In genomic region chr19:40490765-40491164, GRCm38 (mm10) we compare ENCODE assay signal across 12 mouse cellular contexts. TPM values are rescaled to one million over a fixed set of nuclear protein-coding genes. Genes with fewer than 3 reads are reported as not detected.
DNase-seq lines count a peak whose midpoint lies in the region; ATAC-seq lines count a peak whose summit lies in the region.
"Had no signal": no experiment of that assay in that cellular context is flagged by ENCODE, and none has a peak within 500 bp of the region (broad histone marks: within the 10 kb centered on the region; RNA-seq: fewer than 3 reads in every experiment).

No protein-coding gene starts in this region.

- no peaks in the 10 kb centered on the region for H3K9me3 ChIP-seq in hindbrain, embryonic 10.5 days
- H3K9me3 ChIP-seq in hindbrain, embryonic 11.5 days (ENCODE audit: control insufficient read depth, low read length): no peaks in the 10 kb centered on the region
- no peaks in the 10 kb centered on the region for H3K9me3 ChIP-seq in neural tube, embryonic 13.5 days

- no peak overlapping the region for H3K9ac ChIP-seq in hindbrain, embryonic 11.5 days (ENCODE audit: low read depth, low read length)
- no peak overlapping the region for H3K9ac ChIP-seq in neural tube, embryonic 13.5 days

- H3K36me3 ChIP-seq in hindbrain, embryonic 10.5 days: no peaks in the 10 kb centered on the region
- H3K36me3 ChIP-seq in hindbrain, embryonic 11.5 days (ENCODE audit: control insufficient read depth, insufficient read depth, low read length): no peaks in the 10 kb centered on the region
- no peaks in the 10 kb centered on the region for H3K36me3 ChIP-seq in neural tube, embryonic 13.5 days

- H3K4me2 ChIP-seq in hindbrain, embryonic 11.5 days (replicated peaks; ENCODE audit: low read depth, low read length): no peak overlapping the region
- H3K4me2 ChIP-seq in neural tube, embryonic 13.5 days: no peak overlapping the region

- DNase-seq in hindbrain, embryonic 10.5 days (ENCODE audit: low spot score): no peak
- no peak for DNase-seq in hindbrain, embryonic 11.5 days (ENCODE audit: low spot score)
- DNase-seq in neural tube, embryonic 10.5 days (ENCODE audit: extremely low spot score, low spot score): no peak
- DNase-seq in kidney, postnatal 14 days: peak; percentile 37
- DNase-seq in embryo, embryonic 9.5 days (ENCODE audit: extremely low spot score): no peak
- DNase-seq: cerebellum, adult 8-10 months; gastrocnemius, postnatal 36 days; layer of hippocampus, adult 9-11 months; right cerebral cortex, adult 18-20 months; thymus, adult 18-20 months had no signal

- H3K4me1 ChIP-seq in hindbrain, embryonic 10.5 days (replicated peaks): peaks cover 49% of the 10 kb centered on the region
- no peaks in the 10 kb centered on the region for H3K4me1 ChIP-seq in hindbrain, embryonic 11.5 days (replicated peaks; ENCODE audit: control insufficient read depth, insufficient read depth, low read length)
- peaks cover 76% of the 10 kb centered on the region for H3K4me1 ChIP-seq in neural tube, embryonic 13.5 days (replicated peaks)

- no peak overlapping the region for H3K4me3 ChIP-seq in hindbrain, embryonic 10.5 days
- H3K4me3 ChIP-seq in hindbrain, embryonic 11.5 days (ENCODE audit: low read depth, low read length): no peak overlapping the region
- no peak overlapping the region for H3K4me3 ChIP-seq in neural tube, embryonic 13.5 days

- peak overlapping the region; percentile 12 for H3K27ac ChIP-seq in hindbrain, embryonic 10.5 days
- no peak overlapping the region for H3K27ac ChIP-seq in hindbrain, embryonic 11.5 days (ENCODE audit: low read depth, low read length)
- 0 out of 2 replicates have a peak overlapping the region, but pooled peaks have one; percentile 0 for H3K27ac ChIP-seq in neural tube, embryonic 13.5 days (replicated peaks)

- 78% methylated on average over 8 of the region's 8 CpGs for WGBS in hindbrain, embryonic 10.5 days
- 77% methylated on average over 8 of the region's 8 CpGs for WGBS in hindbrain, embryonic 11.5 days
- WGBS in neural tube, embryonic 13.5 days: 74% methylated on average over 8 of the region's 8 CpGs

- ATAC-seq in hindbrain, embryonic 11.5 days (ENCODE audit: low FRiP score): no peak
- no peak for ATAC-seq in neural tube, embryonic 13.5 days (ENCODE audit: low read depth)
- ATAC-seq in monocyte, adult 5-6 weeks (replicated peaks; ENCODE audit: insufficient number of reproducible peaks, low FRiP score, low TSS enrichment, poor library complexity, severe bottlenecking): no peak

- H3K27me3 ChIP-seq in hindbrain, embryonic 10.5 days (ENCODE audit: insufficient read depth, poor library complexity, severe bottlenecking): no peaks in the 10 kb centered on the region
- no peaks in the 10 kb centered on the region for H3K27me3 ChIP-seq in hindbrain, embryonic 11.5 days (ENCODE audit: control insufficient read depth, insufficient read depth, low read length)
- no peaks in the 10 kb centered on the region for H3K27me3 ChIP-seq in neural tube, embryonic 13.5 days

RNA-seq across cellular contexts. Expression of gene Sorbs1, which starts 22.8 kb away (rescaled TPM):
- polyA plus RNA-seq in hindbrain, embryonic 10.5 days (2016; fragmentation: Nextera tagmentation; extraction: Ambion mirVana): 64.2 and 74.4 TPM in 2 replicates
- polyA plus RNA-seq in hindbrain, embryonic 11.5 days (2014; fragmentation: Nextera tagmentation; extraction: Ambion mirVana): 82.7 and 97.2 TPM in 2 replicates
- polyA plus RNA-seq in neural tube, embryonic 13.5 days (2015; fragmentation: Nextera tagmentation; extraction: Ambion mirVana): 105 and 117 TPM in 2 replicates
- total RNA-seq in monocyte, adult 5-6 weeks (2017): 12.4 to 20.6 TPM (median 19.8 TPM) in 3 replicates
